Mouse (Mus musculus): Measurements from ENCODE around the gene Dnajb11.

DNA sequence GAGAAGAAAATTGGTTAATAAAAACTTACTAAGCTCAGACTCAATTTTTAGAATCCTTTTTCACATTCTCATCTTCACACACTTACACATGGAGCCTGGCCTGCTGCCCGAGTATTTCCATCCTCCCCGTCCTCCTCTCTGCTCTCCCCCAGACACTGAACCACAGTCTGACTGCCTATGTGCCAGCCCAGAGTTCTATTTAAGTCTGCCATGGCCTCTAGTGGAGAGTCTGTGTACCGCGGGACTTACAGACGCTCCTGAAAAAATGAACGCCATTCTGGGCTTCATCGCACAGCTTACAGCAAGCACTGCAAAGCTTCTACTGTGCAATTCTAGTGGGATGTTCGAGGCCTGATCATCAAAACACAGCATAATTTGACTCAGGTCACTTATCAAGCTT, 36.9 kb upstream of the Dnajb11 start:
- TF ChIP-seq POLR2A (IDR thresholded peaks at IDR 0.05; ENCODE audit: insufficient read depth, low read length) (no peak), CTCF (IDR thresholded peaks at IDR 0.05; ENCODE audit: low read depth, low read length) (no peak), EP300 (IDR thresholded peaks at IDR 0.05; ENCODE audit: insufficient read depth, low read depth, low read length) (no peak)
